Mouse (Mus musculus) left cerebral cortex, adult 11 months (tissue): Measurements from ENCODE around the gene Pde6h.

Experiments
- DNase-seq: peaks from one replicate; pipeline ENCODE4 v3.0.0; 2022; ENCODE audit warnings: low spot score

The Pde6h gene

DNA sequence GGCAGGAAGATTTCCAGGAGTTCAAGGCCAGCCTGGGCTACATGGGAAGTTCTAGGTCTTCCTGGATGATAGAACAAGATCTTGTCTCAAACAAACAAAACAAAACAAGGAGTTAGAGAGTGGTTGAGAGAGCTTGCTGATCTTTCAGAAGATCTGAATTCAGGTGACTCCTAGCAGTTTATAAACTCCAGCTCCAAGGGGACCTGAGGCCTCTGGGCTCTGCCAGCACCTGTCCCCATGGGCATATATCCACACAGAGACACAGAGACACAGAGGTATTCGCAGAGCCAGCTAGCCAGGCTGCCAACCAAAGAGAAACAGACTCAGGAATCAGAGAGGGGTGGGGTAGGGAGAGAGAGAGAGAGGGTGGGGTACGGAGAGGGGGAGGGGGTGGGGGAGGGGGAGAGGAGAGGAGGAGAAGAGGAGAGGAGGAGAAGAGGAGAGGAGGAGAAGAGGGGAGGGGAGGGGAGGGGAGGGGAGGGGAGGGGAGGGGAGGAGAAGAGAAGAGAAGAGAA is 10.8 kb upstream of the Pde6h start:
- no peak for DNase-seq

DNA sequence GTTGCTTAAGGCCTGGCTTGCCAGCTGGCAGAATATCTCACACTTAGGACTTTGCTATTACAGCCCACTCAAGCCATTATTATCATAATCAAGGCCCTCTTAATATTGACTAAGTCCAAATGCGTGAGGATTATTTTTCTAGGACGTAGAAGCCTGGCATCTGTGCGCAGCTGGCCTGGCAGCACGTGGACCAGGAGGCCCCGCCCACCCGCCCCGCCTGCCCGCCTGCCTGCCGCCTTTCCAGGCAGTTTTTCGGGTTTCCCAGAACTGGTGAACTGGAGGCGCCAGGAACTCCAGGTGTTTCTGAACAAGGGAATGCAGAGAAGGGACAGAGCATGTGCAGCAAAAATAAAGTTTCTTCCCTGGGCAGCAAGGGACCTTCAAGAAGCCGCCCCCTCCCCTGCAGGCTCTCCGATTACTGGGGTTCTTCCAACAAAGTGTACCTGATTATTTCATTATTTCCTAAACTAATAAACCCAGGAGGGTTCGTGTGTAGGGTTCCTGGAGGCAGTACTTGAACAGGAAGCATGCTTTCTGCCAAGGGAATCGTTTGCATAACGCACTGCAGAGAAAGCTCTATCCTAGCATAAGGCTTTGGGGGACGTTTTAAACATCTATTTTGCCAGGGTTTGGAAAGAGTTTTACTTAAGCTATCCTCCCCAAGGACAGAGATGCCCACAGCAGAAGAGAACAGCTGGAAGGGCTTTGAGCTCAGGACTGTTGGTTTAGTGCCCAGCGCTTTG is 10.1 kb upstream of the Pde6h start:
- DNase-seq, result no peak

DNA sequence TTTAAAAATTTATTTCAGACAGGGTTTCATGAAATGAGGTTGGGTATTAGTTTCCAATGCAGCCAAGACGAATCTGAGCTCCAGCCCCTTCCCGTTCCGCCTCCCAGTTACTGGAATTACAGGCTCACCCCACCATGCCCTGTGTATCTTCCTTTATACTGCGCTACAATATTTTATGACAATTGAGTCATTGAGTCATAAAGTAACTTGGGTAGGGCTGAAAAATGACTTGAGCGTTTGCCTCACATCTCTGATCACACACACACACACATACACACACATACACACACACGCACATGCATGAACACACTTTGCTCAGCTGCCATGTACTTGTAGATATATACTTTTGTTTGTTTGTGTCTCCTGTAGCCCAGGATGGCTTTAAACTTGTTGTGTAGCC is 9.4 kb upstream of the Pde6h start:
- DNase-seq, result no peak

DNA sequence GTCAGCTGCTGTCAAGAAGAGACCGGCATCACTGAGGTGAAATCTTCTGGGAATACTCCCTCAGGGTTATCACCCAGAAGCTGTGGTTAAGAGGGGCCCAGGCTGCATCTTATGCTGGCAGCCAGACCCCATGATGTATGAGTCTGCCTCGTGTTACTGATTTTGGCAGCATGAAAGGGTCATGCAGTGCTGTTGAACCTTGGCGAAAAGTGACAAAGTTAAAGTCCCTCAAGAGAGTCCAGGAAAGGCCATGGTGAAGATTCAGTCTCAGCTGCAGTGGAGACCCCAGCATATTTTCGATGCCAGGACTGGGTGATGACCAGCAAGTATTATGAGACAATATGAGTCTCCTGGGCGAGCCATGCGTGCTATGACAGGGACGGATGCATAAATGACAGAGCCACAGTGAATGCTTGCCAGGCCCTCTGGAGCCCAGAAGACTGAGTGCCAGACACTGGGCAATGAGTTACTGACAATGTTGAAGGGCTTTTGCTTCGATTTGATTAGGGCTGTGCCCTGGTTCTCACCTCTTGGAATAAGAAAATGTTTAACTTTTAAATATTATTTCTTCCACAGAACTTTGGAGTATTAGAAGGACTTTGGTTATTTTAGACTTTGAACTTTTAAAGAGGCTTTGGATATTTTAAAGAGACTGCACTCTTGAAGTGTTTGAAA is 7.8 kb upstream of the Pde6h start:
- no peak for DNase-seq

DNA sequence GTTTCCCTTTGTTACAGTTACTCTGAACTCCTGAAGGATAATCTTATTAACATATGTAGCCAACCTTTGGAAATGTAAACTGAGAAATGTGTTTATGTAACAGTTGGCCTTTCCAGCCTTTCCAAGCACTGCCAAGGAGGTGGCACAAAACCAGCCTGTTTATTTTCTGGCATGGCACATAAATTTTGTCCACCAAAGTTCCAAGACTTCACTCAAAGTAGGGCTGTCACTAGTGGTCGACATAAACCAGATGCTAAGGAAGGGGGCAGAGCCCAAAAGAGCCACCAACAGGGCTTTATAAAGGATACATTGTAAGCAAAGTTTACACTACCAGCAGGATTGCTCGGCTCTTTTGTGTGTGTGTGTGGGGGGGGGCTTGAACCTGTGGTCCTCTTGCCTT is 5.7 kb upstream of the Pde6h start:
- no peak for DNase-seq

DNA sequence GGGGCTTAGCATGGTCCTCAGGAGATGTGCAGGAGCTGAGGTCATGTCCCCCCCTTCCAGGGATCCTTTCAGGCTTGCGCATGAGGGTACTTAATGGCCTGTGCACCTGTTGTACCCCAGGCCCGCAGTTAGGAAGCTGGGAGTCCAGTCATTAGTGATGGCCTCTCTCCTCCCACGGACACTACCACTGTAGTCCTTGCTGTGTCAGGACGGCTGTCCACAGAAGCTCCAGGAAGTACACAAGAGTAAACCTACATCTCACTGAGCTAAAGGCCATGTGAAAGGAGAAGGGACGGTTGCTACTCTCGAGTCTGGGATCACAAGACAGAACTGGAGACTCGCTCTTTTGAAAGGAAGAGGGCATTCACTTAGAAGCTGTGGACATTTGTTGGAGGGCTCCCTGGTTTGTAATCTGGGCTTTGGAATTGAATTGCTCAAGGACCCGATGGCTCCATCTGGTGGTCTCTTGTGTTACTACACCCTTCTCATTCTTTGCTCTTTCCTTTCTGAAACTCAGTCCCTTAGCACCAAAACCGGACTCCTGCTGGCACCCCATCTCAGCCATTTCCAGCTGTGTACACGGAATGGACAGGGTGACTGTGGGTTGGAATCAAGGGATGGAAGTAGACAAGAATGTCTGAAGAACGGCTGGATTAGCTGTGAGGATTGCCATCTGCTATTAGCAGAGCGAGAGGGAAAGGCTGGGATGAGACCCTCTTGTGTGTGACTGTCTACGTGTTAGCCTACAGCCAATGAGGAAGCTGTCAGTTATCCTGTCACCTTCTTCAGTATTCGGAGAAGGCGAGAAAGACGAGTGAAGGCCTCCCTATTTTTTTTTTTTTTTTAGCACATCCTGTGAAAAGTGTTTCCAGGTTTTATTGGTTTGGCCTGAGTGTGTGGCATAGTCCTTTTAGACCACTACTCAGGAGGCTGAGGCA is 3.0 kb upstream of the Pde6h start:
- DNase-seq, result peak; percentile 60

DNA sequence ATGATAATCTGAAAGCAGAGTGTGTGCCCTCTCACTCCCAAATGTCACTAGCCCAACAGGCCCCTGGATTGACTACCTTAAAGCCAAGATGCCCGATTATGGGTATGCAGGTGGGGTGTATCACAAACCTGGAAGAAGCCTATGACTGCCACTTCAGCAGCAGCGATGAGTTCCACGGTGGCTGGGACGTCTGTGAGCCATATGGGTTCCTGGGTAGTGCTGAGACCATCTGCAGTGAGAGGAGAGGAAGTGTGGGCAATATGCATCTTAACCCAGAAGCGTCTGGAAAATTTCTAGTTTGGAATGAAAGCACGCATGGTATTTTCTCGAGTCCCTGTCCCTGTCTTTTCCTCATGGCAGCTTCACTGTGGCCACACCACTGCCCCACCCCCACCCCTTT is 2.0 kb upstream of the Pde6h start:
- DNase-seq, result no peak

DNA sequence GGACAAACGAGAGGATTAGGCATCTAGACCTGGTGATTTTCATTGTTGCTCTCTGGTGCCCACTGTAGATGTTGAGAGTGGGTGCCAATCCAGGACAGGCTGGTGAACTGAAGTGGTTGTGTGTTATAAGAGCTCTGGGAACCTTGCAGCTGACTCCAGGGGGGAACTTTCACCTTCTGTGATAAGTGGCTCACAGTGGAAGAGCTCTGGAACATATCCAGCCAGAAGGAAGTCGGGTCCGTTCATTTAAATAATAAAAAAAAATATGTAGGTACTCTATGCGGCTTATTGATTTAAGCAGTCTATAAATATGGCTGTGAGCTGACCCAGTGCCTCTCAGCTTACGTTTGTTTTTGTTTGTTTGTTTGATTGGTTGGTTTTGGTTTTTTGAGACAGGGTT is 1.6 kb upstream of the Pde6h start, which contains the start of gene Erp27:
TSS of gene Erp27 (minus strand) at position 101 of the 400 bp plus-strand sequence.
- DNase-seq, result no peak

DNA sequence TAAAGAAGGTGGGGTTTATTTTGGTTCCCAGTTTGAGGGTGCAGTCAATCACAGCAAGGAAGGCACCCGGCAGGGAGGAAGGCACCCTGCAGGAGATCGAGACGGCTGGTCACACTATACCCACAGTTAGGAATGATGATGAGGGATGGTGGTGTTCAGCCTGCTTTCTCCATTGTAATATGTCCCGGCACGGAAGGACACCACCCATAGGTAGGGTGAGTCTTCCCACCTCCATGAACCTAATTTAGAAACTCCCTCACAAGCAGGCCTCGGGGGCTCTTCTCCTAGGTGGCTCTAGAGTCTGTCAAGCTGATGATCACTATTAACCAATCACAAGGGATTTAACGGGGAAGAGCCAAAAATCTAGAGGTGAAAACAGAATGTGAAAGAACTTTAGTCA is 761 bp upstream of the Pde6h start:
- no peak for DNase-seq

DNA sequence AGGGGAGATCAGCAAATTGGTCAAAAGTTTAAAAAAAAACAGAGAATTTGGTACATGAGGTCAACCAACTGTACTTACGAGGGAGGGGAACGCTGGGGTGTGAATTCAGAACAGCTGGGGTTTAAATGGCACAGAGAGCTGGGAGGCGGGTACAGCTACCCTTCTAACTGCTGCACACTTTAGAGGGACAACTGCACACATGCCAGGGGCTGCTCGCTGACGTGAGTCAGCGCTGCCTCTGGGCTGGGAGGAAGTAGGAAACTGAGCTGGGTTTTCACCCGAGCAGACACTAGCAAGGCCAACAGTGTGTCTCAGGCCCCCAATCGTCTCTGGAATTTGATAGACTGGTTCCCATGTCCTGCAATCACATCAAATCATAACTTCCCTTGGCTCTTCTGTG is 1.4 kb downstream of the Pde6h start:
- DNase-seq, result no peak

DNA sequence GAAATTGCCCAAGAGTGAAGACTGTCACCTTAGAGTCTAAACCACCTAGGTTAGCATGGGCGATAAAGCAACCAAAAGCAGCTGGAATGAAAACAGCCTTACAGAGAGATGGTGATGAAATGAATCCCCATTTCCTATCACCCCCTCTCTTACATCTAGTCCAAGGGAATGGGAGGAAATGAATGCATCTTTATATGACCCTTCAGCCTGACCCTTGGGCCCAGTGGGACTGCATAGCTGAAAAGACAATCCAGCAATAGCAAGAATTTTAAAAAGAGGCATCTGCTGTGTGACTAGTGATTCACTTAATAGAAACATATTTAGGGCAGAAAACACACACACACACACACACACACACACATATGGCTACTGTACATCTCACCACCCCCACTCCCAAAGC is 4.0 kb downstream of the Pde6h start:
- no peak for DNase-seq

DNA sequence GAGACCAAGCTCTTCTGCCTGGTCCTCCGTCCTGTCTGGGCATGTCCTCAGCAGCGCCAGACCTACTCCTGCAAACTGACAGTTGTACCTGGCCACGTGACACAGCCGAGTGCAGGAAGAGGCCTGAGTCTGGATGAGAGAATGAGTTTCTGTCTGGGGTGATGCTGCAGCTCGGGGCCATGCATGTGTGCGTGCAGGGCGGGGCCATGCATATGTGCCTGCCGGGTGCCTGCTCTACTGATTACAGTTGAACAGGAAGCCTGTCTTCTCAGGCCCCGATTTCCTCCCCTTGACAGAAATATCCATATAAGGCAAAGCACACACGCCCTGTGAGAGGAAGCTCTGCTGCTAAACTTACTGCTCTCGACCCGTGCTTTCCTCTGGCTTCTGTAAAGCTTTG is 7.0 kb downstream of the Pde6h start:
- DNase-seq, result no peak

DNA sequence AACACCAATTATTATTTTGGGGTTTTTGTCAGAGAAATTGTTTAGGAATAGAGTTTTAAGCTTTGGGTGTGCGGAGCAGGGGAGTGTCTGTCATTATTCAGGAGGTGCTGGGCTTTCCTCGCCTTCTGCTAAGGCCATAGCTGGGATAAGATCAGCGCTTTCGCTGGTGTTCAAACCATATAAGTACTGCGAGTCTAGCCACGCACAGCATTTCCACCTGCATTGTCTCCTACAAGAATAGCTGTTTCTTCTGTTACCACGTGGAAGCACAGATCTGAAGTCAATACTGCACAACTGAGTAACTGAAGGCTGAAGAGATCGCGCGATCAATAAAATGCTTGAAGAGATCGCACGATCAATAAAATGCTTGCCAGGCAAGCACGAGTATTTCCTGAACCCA is 7.6 kb downstream of the Pde6h start:
- DNase-seq, result no peak

DNA sequence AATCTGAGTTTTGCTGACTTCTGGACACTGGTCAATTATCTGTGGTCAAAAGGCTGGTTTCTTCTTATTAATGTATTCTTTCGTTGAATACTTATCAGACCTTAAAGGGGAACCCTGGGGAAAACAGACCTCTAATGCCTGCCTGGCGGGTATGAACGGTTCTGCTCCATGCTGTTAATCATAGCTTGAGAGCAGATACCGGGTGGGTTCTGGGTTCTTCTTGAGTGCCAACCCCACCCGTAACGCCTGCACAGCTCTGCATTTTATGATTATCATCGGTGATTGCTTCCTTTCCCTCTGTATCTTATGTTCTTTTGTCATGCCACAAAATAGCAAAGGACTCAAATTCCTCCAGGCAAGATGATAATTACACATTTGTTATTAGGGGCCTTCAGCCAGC is 10.4 kb downstream of the Pde6h start:
- no peak for DNase-seq

DNA sequence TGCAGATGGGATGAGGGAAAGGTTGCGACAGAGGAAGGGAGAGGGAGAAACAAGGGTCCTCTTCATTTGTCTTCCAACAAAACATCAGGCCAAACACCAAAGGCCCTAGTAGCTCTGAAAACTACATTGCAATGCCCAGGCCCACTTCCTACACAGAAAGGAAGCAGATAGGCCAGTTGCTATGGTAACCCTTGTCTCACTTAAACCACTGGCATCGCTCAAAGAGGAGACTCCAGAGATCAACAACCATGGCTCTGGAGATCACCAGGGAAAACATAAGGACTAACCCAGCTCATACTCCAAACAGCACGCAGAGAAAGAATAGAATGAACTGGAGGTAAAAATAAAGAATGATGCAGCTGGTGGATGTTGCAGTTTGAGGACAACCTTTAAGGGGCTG is 11.6 kb downstream of the Pde6h start:
- no peak for DNase-seq

DNA sequence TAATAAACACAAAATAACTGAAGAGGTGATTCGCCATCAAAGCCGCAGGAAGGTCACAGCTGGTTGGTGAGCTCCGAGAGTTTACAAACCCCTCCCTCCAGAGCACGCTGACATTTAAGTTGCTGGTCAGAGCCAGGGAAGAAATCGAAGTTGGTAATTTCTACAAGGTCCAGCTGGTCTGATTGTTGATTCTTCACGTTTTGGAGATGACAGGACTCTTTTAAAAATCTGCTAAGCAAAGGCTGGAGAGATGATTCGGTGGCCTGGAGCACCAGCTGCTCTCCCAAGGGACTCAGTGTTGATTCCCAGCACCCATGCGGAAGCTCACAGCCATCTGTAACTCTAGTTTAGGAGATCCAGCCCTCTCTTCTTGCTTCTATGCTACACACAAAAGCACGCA is 12.7 kb downstream of the Pde6h start:
- DNase-seq, result no peak

DNA sequence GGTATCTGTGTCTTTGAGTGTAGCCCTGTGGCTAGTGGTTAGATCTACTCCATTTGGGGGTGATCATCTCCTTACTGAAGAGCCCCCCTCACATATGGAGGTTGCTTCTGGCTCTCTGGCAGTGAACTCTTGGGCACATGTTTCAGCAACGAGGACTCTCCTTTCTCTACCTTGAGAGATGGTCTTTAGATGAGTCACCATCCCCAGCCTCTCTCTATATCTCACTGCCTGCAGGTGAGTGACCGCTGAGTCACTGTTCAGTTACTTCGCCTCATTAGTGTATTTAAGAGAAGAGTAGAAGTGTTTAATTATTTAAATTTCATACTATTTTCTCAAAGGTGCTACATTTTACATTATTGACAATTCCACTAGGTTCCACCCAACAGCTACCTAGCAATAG is 13.5 kb downstream of the Pde6h start:
- no peak for DNase-seq

DNA sequence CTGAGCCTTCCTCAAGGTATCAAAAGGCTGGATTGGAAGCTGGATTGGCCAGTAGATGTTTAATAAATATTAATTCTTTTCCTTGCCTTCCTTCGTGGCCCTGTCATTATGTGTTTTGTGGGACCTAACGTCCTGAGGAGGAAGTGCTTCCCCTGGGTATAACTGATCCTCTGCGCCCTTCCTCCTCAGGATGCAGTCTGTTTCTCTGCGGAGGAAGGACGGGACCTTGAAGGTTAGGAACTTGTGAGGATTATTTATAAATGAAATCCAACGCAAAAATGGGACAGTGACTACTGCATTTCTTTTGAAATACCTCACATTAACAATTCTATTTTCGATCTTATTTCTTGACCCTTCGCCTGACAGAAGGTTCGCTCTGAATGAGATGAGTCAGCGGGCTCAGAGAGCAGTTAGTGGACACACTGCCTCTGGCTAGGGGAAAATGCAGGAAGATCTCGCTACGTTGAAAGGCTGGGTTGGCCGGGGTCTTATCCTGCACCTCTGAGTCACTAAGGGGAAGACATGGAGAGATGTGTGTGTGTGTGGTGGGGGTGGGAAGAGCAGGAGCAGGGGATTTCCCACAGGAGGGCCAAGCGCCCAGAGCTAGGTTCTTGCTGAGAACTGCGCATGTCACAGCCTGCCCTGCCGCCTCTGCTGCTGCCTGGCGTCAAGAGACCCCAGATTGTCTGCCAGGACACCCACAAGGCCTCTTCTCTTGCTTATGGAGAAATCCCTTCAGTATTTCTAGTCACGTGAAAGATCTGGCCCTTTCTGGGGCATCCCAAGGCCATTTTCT is 14.9 kb downstream of the Pde6h start:
- no peak for DNase-seq

DNA sequence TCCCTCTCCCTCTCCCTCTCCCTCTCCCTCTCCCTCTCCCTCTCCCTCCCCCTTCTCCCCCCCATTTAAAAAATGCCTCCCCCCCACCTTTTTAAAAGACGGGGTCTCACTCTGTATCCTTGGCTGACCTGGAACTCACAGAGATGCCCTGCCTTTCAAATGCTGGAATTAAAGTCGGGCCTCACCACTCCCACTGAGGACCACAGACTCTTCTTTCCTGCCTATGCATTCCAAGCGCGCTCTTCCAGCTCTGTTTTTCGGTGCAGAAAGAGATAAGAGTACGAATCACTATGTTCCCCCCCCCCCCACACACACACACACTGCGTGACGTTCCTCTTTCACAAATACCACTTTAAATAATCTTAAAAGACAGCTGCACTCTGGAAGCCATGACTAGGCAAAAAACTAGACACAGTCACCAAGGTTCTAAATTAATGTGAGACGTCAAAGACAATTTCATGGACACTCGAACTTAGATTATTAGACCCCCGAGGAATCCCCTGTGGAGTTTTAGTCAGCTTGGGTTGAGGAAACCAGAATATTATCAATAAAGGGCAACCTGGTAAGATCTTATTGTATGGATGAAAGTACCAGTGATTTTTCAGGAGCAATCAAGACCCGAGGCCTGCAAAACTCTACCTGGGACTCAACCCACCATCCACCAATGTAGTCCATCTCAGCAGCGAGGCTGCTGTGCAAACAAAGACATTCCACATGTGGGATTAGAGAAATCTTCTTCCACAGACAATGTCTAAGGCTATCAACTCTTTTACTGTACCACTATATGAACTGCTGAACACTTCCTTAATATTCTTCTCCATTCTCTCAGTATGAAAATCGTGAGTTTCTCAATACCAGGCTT is 15.9 kb downstream of the Pde6h start:
- no peak for DNase-seq

DNA sequence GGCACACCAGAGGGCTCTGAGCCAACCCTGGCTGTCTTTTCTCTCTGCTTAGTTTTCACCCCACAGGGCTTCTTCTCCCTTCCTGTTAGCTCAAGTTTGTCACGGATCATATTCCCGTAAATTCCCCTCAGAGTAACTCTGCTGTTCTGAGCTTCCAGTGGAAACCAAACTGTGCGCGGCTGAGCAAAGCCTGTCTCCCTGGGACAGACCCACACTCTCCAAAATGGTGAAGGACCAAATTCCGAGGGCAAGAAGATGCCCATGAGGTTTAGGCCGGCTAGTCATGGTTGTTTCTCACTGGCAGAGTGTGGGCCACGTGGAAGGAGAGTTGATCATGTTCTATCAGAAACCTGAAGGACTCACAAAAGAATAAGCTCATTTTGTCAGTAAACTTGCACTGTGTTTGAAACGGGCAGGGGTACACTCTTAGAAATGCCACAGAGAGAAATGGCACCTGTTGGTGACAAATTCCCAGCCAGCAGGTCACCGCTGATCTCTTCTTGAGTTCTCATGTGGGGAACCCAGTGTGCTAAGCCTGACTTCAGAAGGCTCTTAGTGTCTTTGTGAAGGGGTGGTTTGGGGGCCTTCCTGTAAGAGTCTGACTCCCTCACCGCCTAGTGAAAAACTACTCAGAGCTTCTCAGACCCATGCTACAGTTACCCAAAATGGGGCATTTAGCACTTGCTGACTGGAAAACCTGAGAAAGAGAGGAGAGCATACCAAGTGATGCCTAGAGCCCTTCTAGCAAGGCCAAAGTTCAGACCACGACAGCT is 16.7 kb downstream of the Pde6h start:
- no peak for DNase-seq
